Mouse (Mus musculus) kidney, postnatal 0 days (tissue): Measurements from ENCODE around the gene Ncaph2. TPM values are rescaled to one million over a fixed set of nuclear protein-coding genes. Genes with fewer than 3 reads are reported as not detected.
A peak's percentile ranks its signal among the peaks of the same experiment; 100 is the strongest.

ENCODE experiments used
- ATAC-seq: fragments of 200-750 bp; cut with Nextera tagmentation; replicated peaks from 2 replicates; pipeline ENCODE4 v1.8.0; 2017; ENCODE audit warnings: low read depth, moderate number of reproducible peaks, moderate TSS enrichment, moderate library complexity; ENCODE audit not compliant: low FRiP score
- DNase-seq: peaks from one replicate; pipeline ENCODE4 v3.0.0-alpha.2; 2016; ENCODE audit warnings: low spot score
- H3K27ac ChIP-seq: fragments of 300-500 bp; sonication (generic); 2 replicates; pipeline ENCODE4 v1.5.1; 2014; ENCODE audit warnings: mild to moderate bottlenecking
- H3K27me3 ChIP-seq: fragments of 300-500 bp; sonication (generic); 2 replicates; pipeline ENCODE4 v1.6.1; 2014; ENCODE audit warnings: low read length, mixed read lengths; ENCODE audit not compliant: insufficient read depth
- H3K36me3 ChIP-seq: fragments of 300-500 bp; sonication (generic); 2 replicates; pipeline ENCODE4 v1.6.1; 2014; ENCODE audit warnings: low read length, mixed read lengths; ENCODE audit not compliant: insufficient read depth
- H3K4me1 ChIP-seq: fragments of 300-500 bp; sonication (generic); replicated peaks from 2 replicates; pipeline ENCODE4 v1.6.1; 2014; ENCODE audit warnings: antibody characterized with exemption, low read length, mixed read lengths; ENCODE audit not compliant: insufficient read depth
- H3K4me2 ChIP-seq: fragments of 300-500 bp; sonication (generic); 2 replicates; pipeline ENCODE4 v1.6.1; 2014; ENCODE audit warnings: mild to moderate bottlenecking, low read length, moderate library complexity, mixed read lengths
- H3K4me3 ChIP-seq: fragments of 300-500 bp; sonication (generic); replicated peaks from 2 replicates; pipeline ENCODE4 v1.5.1; 2014; ENCODE audit warnings: low read depth, low read length
- H3K9ac ChIP-seq: fragments of 300-500 bp; sonication (generic); 2 replicates; pipeline ENCODE4 v1.6.1; 2014; ENCODE audit warnings: low read depth, low read length
- H3K9me3 ChIP-seq: fragments of 300-500 bp; sonication (generic); replicated peaks from 2 replicates; pipeline ENCODE4 v1.6.1; 2016; ENCODE audit warnings: low read length, inconsistent platforms, mixed read lengths
- CTCF ChIP-seq: IDR thresholded peaks from 2 replicates; pipeline ENCODE4 v1.5.1; 2016; ENCODE audit warnings: antibody characterized with exemption, low read depth, mild to moderate bottlenecking, moderate library complexity
- WGBS: fragments of 180-500 bp; shearing (Covaris S2); extraction: QIAGEN DNeasy Blood & Tissue Kit; methylation state at CpG from one replicate; pipeline ENCODE4 v1.1.7; 2014; 5-methylcytosine and 5-hydroxymethylcytosine counted together
- polyA plus RNA-seq: library from polyadenylated mRNA; unstranded; fragments of >200 nt; fragmentation: Nextera tagmentation; extraction: Ambion mirVana; gene quantifications from 2 replicates; pipeline ENCODE4 v1.2.1, GENCODE M21; 2015

Ncaph2 gene
- polyA plus RNA-seq, 1 experiment from 2014 or later: 100 TPM

DNA sequence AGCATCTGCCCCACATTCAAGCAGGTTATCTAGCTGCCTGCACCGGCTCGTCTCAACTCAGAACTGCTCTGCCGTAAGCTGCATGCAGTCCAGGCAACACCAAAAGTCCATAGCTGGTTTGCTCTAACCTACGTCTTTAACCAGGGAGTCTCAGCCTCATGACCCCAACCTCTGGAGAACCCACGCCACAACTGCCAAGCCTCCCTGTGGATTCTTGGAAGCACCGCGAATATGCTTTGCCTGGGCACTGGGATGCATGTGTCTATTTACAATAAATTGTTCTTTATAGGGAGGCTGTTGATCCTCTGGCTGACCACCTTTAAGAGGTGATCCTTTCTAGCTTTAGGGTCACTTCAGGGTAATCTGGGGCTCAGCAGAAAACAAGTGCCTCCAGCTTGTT lies 17.0 kb downstream of the Ncaph2 start:
- no peak for TF ChIP-seq CTCF
- peak overlapping the region; percentile 88 for H3K4me2 ChIP-seq
- peaks cover 8% of the 10 kb centered on the region for H3K27me3 ChIP-seq
- H3K4me3 ChIP-seq: no peak overlapping the region; the same call in 1 of the 2 replicates
- H3K4me1 ChIP-seq: peaks cover 18% of the 10 kb centered on the region
- no peak overlapping the region for H3K27ac ChIP-seq
- DNase-seq (no peak), ATAC-seq (no peak)
- peaks cover 44% of the 10 kb centered on the region for H3K36me3 ChIP-seq
- no peaks in the 10 kb centered on the region for H3K9me3 ChIP-seq
- 71% methylated on average over 7 of the region's 7 CpGs for WGBS
- H3K9ac ChIP-seq: no peak overlapping the region

- TF ChIP-seq CTCF: peak; percentile 52; the same call in 1 of the 2 replicates
- ATAC-seq (peak; percentile 86), DNase-seq (peak; percentile 89)
- Histone ChIP-seq H3K9ac (peak overlapping the region; percentile 72), H3K4me2 (peak overlapping the region; percentile 88), H3K9me3 (no peaks in the 10 kb centered on the region), H3K4me1 (peaks cover 19% of the 10 kb centered on the region), H3K27ac (peak overlapping the region; percentile 92), H3K27me3 (peaks cover 15% of the 10 kb centered on the region), H3K4me3 (peak overlapping the region; percentile 53), H3K36me3 (peaks cover 38% of the 10 kb centered on the region)
- 1% methylated on average over 35 of the region's 35 CpGs for WGBS
These were observed 17.7 kb downstream of the Ncaph2 start for GRCm38 (mm10) chr15:89373027-89373761.

GRCm38 (mm10) chr15:89373762-89374248 lies 18.3 kb downstream of the Ncaph2 start, which contains the start of gene Sco2:
Gene Sco2 (minus strand): TSS chr15:89373846.
- peak; percentile 92 for DNase-seq
- H3K4me2 ChIP-seq: peak within 1 kb of the TSS; percentile 88
- no peaks in the 10 kb centered on the region for H3K9me3 ChIP-seq
- peak; percentile 77 for ATAC-seq
- TF ChIP-seq CTCF: peak; percentile 83
- H3K36me3 ChIP-seq: peaks cover 32% of the 10 kb centered on the region
- H3K4me1 ChIP-seq: peaks cover 25% of the 10 kb centered on the region
- peak within 1 kb of the TSS; percentile 92 for H3K27ac ChIP-seq
- H3K27me3 ChIP-seq: peaks cover 20% of the 10 kb centered on the region
- H3K4me3 ChIP-seq: peak within 1 kb of the TSS; percentile 53
- 0% methylated on average over 35 of the region's 42 CpGs for WGBS
- H3K9ac ChIP-seq: peak within 1 kb of the TSS; percentile 72

GRCm38 (mm10) chr15:89374340-89374739 lies 18.8 kb downstream of the Ncaph2 start:
- ATAC-seq (no peak), DNase-seq (no peak)
- Histone ChIP-seq H3K9me3 (no peaks in the 10 kb centered on the region), H3K9ac (peak overlapping the region; percentile 72), H3K36me3 (peaks cover 27% of the 10 kb centered on the region), H3K4me1 (peaks cover 30% of the 10 kb centered on the region), H3K27ac (peak overlapping the region; percentile 92; the same call in 1 of the 2 replicates), H3K4me3 (peak overlapping the region; percentile 53), H3K27me3 (peaks cover 25% of the 10 kb centered on the region), H3K4me2 (peak overlapping the region; percentile 88)
- 40% methylated on average over 9 of the region's 9 CpGs for WGBS
- TF ChIP-seq CTCF: no peak

DNA sequence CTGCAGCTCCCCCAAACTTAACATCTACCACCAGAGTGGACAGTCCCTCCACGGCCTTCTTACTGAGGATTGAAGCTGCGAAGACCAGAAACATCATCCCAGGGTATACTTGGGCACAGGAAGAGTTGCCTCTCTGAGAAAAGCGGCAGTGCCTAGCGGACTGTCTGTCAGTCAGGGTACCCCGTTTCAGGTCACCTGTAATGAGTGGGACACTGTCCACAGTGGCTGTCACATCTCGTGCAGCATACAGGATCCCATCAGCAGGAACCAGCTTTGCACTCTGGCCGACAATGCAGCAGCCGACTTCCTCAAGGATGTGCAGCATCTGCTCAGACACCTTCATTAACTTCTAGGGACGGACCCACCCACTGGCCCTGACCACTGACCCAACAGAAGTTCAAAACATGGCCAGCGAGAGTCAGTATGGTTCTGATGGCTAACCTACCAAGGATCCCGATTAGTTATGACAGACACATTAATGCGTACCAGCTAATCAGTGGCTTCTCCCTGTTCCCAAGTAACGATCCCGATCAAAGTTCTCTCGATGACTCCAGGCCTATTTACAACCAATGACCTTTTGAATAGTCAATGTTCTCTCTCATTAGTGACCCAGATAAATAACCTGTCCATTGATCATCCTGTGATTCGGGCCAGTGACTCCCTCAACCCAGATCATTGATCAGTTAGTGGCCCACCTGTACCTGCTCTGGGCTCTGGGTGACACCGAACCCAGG lies 19.4 kb downstream of the Ncaph2 start:
- no peak for TF ChIP-seq CTCF
- Histone ChIP-seq H3K9me3 (no peaks in the 10 kb centered on the region), H3K36me3 (peaks cover 21% of the 10 kb centered on the region), H3K27ac (no peak overlapping the region), H3K9ac (no peak overlapping the region), H3K4me1 (peaks cover 33% of the 10 kb centered on the region), H3K4me2 (no peak overlapping the region; the same call in 1 of the 2 replicates), H3K4me3 (no peak overlapping the region; the same call in 1 of the 2 replicates), H3K27me3 (peaks cover 31% of the 10 kb centered on the region)
- WGBS: 88% methylated on average over 17 of the region's 17 CpGs
- ATAC-seq (no peak), DNase-seq (no peak)

- Histone ChIP-seq H3K9ac (no peak overlapping the region), H3K27me3 (peaks cover 36% of the 10 kb centered on the region), H3K4me1 (peaks cover 33% of the 10 kb centered on the region), H3K4me2 (no peak overlapping the region), H3K36me3 (peaks cover 12% of the 10 kb centered on the region), H3K4me3 (no peak overlapping the region), H3K27ac (no peak overlapping the region), H3K9me3 (no peaks in the 10 kb centered on the region)
- no peak for TF ChIP-seq CTCF
- WGBS: 87% methylated on average over 7 of the region's 7 CpGs
- DNase-seq (no peak), ATAC-seq (no peak)
These were observed 20.5 kb downstream of the Ncaph2 start for GRCm38 (mm10) chr15:89376040-89376439.
